Mouse (Mus musculus) bone marrow macrophage, adult 2 months (primary cell): ENCODE results near the gene Arhgap42.

Experiments
- CTCF ChIP-seq: IDR thresholded peaks from 2 replicates; pipeline ENCODE4 v1.5.1; 2012; ENCODE audit warnings: low read depth, mild to moderate bottlenecking, low read length, moderate library complexity
- POLR2A ChIP-seq: IDR thresholded peaks from 2 replicates; pipeline ENCODE4 v1.6.1; 2012; ENCODE audit warnings: mild to moderate bottlenecking, low read depth, low read length, borderline replicate concordance

DNA sequence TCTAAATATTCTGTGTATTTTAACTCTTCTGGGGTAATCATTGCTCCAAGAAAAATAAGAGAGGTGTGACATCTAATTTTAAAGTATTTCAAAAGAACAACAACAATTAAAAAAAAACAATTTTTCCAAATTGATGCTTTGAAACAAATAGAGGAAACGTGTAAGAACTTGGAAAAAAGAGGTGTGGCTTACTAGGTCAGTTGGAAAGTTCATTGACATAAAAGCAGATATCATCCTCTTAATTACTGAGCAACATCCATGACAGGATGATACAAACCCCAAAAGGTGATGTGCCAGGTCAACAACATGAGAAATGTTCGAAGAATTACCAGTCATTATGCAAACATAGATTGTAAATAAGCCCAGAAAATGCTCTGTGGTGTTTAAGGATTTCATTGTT is 267.4 kb downstream of the Arhgap42 start, which contains the start of gene Gm16485:
- no peak for TF ChIP-seq CTCF
- no peak for TF ChIP-seq POLR2A
